Mouse (Mus musculus) kidney, postnatal 0 days (tissue): ENCODE results near the gene Trpm3. TPM values are rescaled to one million over a fixed set of nuclear protein-coding genes. Genes with fewer than 3 reads are reported as not detected.
A peak's percentile ranks its signal among the peaks of the same experiment; 100 is the strongest.

ENCODE experiments used
- ATAC-seq: fragments of 200-750 bp; cut with Nextera tagmentation; replicated peaks from 2 replicates; pipeline ENCODE4 v1.8.0; 2017; ENCODE audit warnings: low read depth, moderate number of reproducible peaks, moderate TSS enrichment, moderate library complexity; ENCODE audit not compliant: low FRiP score
- DNase-seq: peaks from one replicate; pipeline ENCODE4 v3.0.0-alpha.2; 2016; ENCODE audit warnings: low spot score
- H3K27ac ChIP-seq: fragments of 300-500 bp; sonication (generic); 2 replicates; pipeline ENCODE4 v1.5.1; 2014; ENCODE audit warnings: mild to moderate bottlenecking
- H3K27me3 ChIP-seq: fragments of 300-500 bp; sonication (generic); 2 replicates; pipeline ENCODE4 v1.6.1; 2014; ENCODE audit warnings: low read length, mixed read lengths; ENCODE audit not compliant: insufficient read depth
- H3K36me3 ChIP-seq: fragments of 300-500 bp; sonication (generic); 2 replicates; pipeline ENCODE4 v1.6.1; 2014; ENCODE audit warnings: low read length, mixed read lengths; ENCODE audit not compliant: insufficient read depth
- H3K4me1 ChIP-seq: fragments of 300-500 bp; sonication (generic); replicated peaks from 2 replicates; pipeline ENCODE4 v1.6.1; 2014; ENCODE audit warnings: antibody characterized with exemption, low read length, mixed read lengths; ENCODE audit not compliant: insufficient read depth
- H3K4me2 ChIP-seq: fragments of 300-500 bp; sonication (generic); 2 replicates; pipeline ENCODE4 v1.6.1; 2014; ENCODE audit warnings: mild to moderate bottlenecking, low read length, moderate library complexity, mixed read lengths
- H3K4me3 ChIP-seq: fragments of 300-500 bp; sonication (generic); replicated peaks from 2 replicates; pipeline ENCODE4 v1.5.1; 2014; ENCODE audit warnings: low read depth, low read length
- H3K9ac ChIP-seq: fragments of 300-500 bp; sonication (generic); 2 replicates; pipeline ENCODE4 v1.6.1; 2014; ENCODE audit warnings: low read depth, low read length
- H3K9me3 ChIP-seq: fragments of 300-500 bp; sonication (generic); replicated peaks from 2 replicates; pipeline ENCODE4 v1.6.1; 2016; ENCODE audit warnings: low read length, inconsistent platforms, mixed read lengths
- CTCF ChIP-seq: IDR thresholded peaks from 2 replicates; pipeline ENCODE4 v1.5.1; 2016; ENCODE audit warnings: antibody characterized with exemption, low read depth, mild to moderate bottlenecking, moderate library complexity
- WGBS: fragments of 180-500 bp; shearing (Covaris S2); extraction: QIAGEN DNeasy Blood & Tissue Kit; methylation state at CpG from one replicate; pipeline ENCODE4 v1.1.7; 2014; 5-methylcytosine and 5-hydroxymethylcytosine counted together
- polyA plus RNA-seq: library from polyadenylated mRNA; unstranded; fragments of >200 nt; fragmentation: Nextera tagmentation; extraction: Ambion mirVana; gene quantifications from 2 replicates; pipeline ENCODE4 v1.2.1, GENCODE M21; 2015

The Trpm3 gene
- polyA plus RNA-seq, 1 experiment from 2014 or later = 2.1 TPM

DNA sequence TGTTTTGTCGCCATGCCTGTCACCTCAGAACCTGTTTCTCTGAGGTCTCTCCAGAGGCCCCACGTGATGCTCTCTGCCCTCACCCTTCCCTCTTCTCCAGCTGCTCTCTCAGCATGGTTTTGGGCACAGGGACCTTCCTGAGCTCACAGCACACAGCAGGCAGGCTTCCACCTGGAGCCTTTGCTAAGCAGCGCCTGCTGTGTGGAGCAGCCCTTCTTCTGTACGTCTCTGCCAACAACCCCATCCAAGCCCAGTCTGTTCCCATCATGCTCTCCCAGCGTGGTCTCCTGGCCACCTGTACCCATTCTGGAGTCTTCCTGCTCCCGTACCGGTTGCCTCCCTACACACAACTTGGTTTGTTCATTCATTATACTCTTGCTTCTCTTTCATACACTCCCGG, 823.9 kb downstream of the Trpm3 start:
- Histone ChIP-seq H3K27me3 (no peaks in the 10 kb centered on the region), H3K4me1 (peaks cover 7% of the 10 kb centered on the region; the same call in 1 of the 2 replicates), H3K9ac (no peak overlapping the region), H3K9me3 (no peaks in the 10 kb centered on the region), H3K4me2 (no peak overlapping the region), H3K27ac (no peak overlapping the region), H3K4me3 (no peak overlapping the region), H3K36me3 (no peaks in the 10 kb centered on the region)
- ATAC-seq (no peak), DNase-seq (peak; percentile 29)
- no peak for TF ChIP-seq CTCF
- WGBS = 26% methylated on average over 8 of the region's 8 CpGs

DNA sequence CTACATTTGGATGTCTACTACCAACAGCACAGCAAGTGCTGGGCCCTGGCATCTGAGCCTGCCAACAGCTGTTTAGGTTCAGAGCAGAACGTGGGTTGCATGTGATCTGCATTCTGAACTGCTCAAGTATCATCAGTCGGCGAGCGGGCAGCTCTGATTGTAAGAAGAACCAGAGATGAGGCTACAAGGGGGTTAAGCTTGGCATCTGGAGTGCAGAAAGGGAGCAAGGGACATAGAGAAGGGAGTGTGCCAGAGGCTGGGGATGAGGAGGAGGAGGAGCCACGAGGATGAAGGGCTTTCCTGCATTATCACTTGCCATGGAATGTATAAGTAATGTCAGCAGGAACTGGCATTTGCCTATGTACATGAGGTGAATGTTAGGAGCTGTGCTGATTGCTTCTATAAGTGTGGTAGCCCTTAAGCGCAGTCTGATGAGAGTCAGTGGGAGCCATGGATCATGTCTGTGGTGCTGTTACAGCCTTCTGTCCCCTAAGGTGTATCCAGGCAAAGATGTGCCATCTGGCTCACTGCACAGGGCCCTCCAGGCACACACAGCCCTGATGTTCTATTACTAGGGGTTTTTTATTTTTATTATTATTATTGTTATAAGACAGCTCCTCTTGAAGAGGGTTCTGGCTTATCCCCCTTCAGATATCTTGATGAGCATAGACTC, 825.0 kb downstream of the Trpm3 start:
- H3K27ac ChIP-seq = no peak overlapping the region
- peaks cover 7% of the 10 kb centered on the region; the same call in 1 of the 2 replicates for H3K4me1 ChIP-seq
- H3K27me3 ChIP-seq = no peaks in the 10 kb centered on the region
- 59% methylated on average over 6 of the region's 6 CpGs for WGBS
- H3K4me2 ChIP-seq = no peak overlapping the region
- no peaks in the 10 kb centered on the region for H3K9me3 ChIP-seq
- ATAC-seq = no peak
- DNase-seq = no peak
- H3K9ac ChIP-seq = no peak overlapping the region
- H3K36me3 ChIP-seq = no peaks in the 10 kb centered on the region
- H3K4me3 ChIP-seq = no peak overlapping the region
- no peak for TF ChIP-seq CTCF

- ATAC-seq = no peak
- WGBS = 60% methylated on average over 6 of the region's 6 CpGs
These were observed 826.6 kb downstream of the Trpm3 start for GRCm38 (mm10) chr19:22965470-22965869.

GRCm38 (mm10) chr19:22973294-22973693, 834.4 kb downstream of the Trpm3 start:
- DNase-seq = no peak
- Histone ChIP-seq H3K9ac (no peak overlapping the region), H3K9me3 (no peaks in the 10 kb centered on the region), H3K36me3 (no peaks in the 10 kb centered on the region), H3K27ac (no peak overlapping the region), H3K27me3 (no peaks in the 10 kb centered on the region), H3K4me3 (no peak overlapping the region), H3K4me2 (no peak overlapping the region), H3K4me1 (no peaks in the 10 kb centered on the region)
- WGBS = 90% methylated on average over 3 of the region's 3 CpGs
- ATAC-seq = no peak
- no peak for TF ChIP-seq CTCF

More at GRCm38 (mm10) chr19:22965470-22965869, 826.6 kb downstream of the Trpm3 start:
- Histone ChIP-seq H3K9ac (no peak overlapping the region), H3K9me3 (no peaks in the 10 kb centered on the region), H3K27me3 (no peaks in the 10 kb centered on the region), H3K27ac (no peak overlapping the region), H3K4me2 (no peak overlapping the region), H3K36me3 (no peaks in the 10 kb centered on the region), H3K4me1 (peaks cover 7% of the 10 kb centered on the region; the same call in 1 of the 2 replicates), H3K4me3 (no peak overlapping the region)
- DNase-seq = no peak
- no peak for TF ChIP-seq CTCF

DNA sequence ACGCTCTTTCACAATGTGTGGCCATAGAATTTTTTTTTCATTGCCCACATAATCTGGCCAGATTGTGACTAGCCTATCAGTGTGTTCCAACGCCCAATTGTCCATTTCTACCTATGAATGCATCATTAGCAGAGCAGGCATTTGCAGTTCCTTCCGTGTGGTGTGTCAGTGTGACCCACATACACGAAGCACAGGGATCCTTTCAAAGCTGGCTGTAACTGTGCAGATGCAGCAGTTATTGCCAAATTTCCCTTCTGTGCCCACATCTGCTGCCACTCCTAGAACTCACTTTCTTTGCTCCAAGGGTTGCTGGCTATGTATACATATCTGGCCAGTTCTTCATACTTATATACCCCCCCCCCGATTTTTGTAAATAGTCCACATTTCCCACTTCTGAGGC, 834.9 kb downstream of the Trpm3 start:
- no peak for DNase-seq
- Histone ChIP-seq H3K9ac (no peak overlapping the region), H3K27ac (no peak overlapping the region)

GRCm38 (mm10) chr19:22975801-22976200, 837.0 kb downstream of the Trpm3 start:
- 88% methylated on average over 5 of the region's 5 CpGs for WGBS
- H3K9me3 ChIP-seq = no peaks in the 10 kb centered on the region
- H3K4me3 ChIP-seq = no peak overlapping the region
- no peaks in the 10 kb centered on the region for H3K36me3 ChIP-seq
- H3K27me3 ChIP-seq = no peaks in the 10 kb centered on the region
- ATAC-seq (no peak), DNase-seq (no peak)
- H3K27ac ChIP-seq = no peak overlapping the region
- H3K4me2 ChIP-seq = no peak overlapping the region
- TF ChIP-seq CTCF = no peak
- H3K9ac ChIP-seq = no peak overlapping the region
- no peaks in the 10 kb centered on the region for H3K4me1 ChIP-seq

More for the DNA sequence above, 834.9 kb downstream of the Trpm3 start:
- 91% methylated on average over 5 of the region's 5 CpGs for WGBS
- TF ChIP-seq CTCF = no peak
- Histone ChIP-seq H3K36me3 (no peaks in the 10 kb centered on the region), H3K27me3 (no peaks in the 10 kb centered on the region), H3K9me3 (no peaks in the 10 kb centered on the region), H3K4me3 (no peak overlapping the region), H3K4me1 (no peaks in the 10 kb centered on the region), H3K4me2 (no peak overlapping the region)
- no peak for ATAC-seq

DNA sequence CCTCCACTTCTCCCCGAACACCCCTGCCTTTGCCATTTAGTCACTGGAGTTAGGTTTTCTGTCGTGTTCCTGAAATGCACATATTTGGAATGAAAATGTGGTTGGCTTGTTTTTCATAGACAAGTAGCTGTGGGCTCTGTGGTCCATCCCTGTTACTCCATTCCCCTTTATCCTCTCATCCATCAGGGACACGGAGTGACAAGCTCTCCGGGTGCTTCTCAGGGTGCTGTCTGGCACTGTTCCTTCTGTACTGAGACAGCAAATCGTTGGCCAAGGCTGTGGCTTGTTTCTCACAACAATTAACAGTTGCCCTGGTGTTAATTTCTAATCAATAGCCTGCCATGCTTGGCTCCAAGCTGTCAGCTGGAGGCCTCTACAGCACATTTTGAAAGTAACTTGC, 838.7 kb downstream of the Trpm3 start:
- Histone ChIP-seq H3K9me3 (no peaks in the 10 kb centered on the region), H3K27ac (no peak overlapping the region), H3K27me3 (no peaks in the 10 kb centered on the region), H3K4me1 (no peaks in the 10 kb centered on the region), H3K36me3 (no peaks in the 10 kb centered on the region), H3K4me2 (no peak overlapping the region), H3K9ac (no peak overlapping the region), H3K4me3 (no peak overlapping the region)
- no peak for ATAC-seq
- WGBS = 81% methylated on average over 5 of the region's 5 CpGs
- TF ChIP-seq CTCF = no peak
- DNase-seq = no peak
